Mouse (Mus musculus) spleen, adult 2 months (tissue): ENCODE measurements at regions not wholly inside any gene's neighbourhood (a gene's known extent, or its start where the extent isn't known, plus 50 kb on each side); places are given as distances from the start of the nearest gene placed in this dataset.

Experiments
- DNase-seq, 2 experiments: peaks; one replicate each; pipeline versions ENCODE4 v3.0.0 to v3.0.0-alpha.2; 2012 to 2021; ENCODE audit warnings: low spot score in 2 of 2, low read depth in 1 of 2
- H3K27ac ChIP-seq: fragments of 200-500 bp; 2 replicates; pipeline ENCODE4 v1.5.1; 2012; ENCODE audit warnings: low read length, inconsistent platforms; ENCODE audit not compliant: insufficient read depth
- H3K27me3 ChIP-seq: fragments of 200-500 bp; 2 replicates; pipeline ENCODE4 v1.6.1; 2012; ENCODE audit warnings: mild to moderate bottlenecking, moderate library complexity, low read length, inconsistent platforms; ENCODE audit not compliant: control insufficient read depth, insufficient read depth
- H3K36me3 ChIP-seq: fragments of 200-500 bp; 2 replicates; pipeline ENCODE4 v1.6.1; 2012; ENCODE audit warnings: mild to moderate bottlenecking, low read length, inconsistent platforms; ENCODE audit not compliant: control insufficient read depth, insufficient read depth
- H3K4me1 ChIP-seq: fragments of 200-500 bp; 2 replicates; pipeline ENCODE4 v1.6.1; 2011; ENCODE audit warnings: inconsistent platforms; ENCODE audit not compliant: control insufficient read depth, insufficient read depth, insufficient read length
- H3K4me3 ChIP-seq: fragments of 200-500 bp; 2 replicates; pipeline ENCODE4 v1.5.1; 2011; ENCODE audit warnings: mild to moderate bottlenecking, inconsistent platforms; ENCODE audit not compliant: insufficient read depth, insufficient read length; ENCODE audit errors: extremely low read depth
- CTCF ChIP-seq: fragments of 200-500 bp; IDR thresholded peaks from 2 replicates; pipeline ENCODE4 v1.5.1; 2011; ENCODE audit warnings: mild to moderate bottlenecking, inconsistent platforms; ENCODE audit not compliant: insufficient read depth, insufficient read length, insufficient replicate concordance; ENCODE audit errors: extremely low read depth
- POLR2A ChIP-seq: fragments of 200-500 bp; IDR thresholded peaks from 2 replicates; pipeline ENCODE4 v1.6.1; 2011; ENCODE audit warnings: low read depth, low read length, inconsistent platforms
- WGBS: fragments of 180-500 bp; shearing (Covaris S2); methylation state at CpG from one replicate; pipeline ENCODE4 v1.1.7; 2018; 5-methylcytosine and 5-hydroxymethylcytosine counted together

DNA sequence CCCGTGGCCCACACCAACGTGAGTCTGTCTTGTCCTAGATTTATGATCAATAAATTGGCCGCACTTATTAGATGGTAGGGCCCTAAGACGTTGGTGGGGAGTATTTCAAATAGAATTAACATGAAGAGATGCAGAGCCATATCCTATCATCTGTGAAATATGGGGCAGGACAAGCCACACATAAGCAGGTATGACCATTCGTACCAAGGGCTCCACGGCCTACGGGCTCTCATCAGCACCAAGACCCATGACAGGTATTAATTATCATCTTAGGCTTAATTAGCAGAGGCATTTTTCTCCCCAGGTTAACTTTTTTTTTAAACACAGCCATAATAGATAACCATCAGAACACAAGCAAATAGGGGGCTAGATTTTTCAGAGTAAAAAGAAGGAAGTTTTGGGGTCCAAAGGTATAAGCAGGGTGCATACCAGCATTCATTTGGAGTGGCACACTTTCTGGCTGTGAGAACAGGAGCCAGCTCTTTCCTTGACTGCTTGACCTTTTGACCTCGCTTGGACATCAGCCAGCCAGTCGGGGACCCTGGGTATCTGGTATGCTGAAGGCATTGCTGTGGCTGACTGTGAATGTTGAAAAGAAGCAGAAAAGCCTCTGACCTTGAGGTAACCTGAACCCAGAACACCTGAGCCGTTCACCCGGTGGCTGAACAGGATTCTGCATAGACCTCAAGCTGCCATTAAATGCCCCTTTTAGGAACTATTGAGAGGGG is 185.8 kb downstream of the Snx10 start:
- WGBS = 75% methylated on average over 11 of the region's 11 CpGs
- TF ChIP-seq POLR2A (no peak), CTCF (no peak)
- Histone ChIP-seq H3K27me3 (no peaks in the 10 kb centered on the region), H3K27ac (no peak overlapping the region), H3K36me3 (no peaks in the 10 kb centered on the region), H3K4me3 (no peak overlapping the region), H3K4me1 (no peaks in the 10 kb centered on the region)
- no peak for DNase-seq

- H3K4me1 ChIP-seq = no peaks in the 10 kb centered on the region
- H3K4me3 ChIP-seq = no peak overlapping the region
- WGBS = 91% methylated on average over 5 of the region's 5 CpGs
- no peak for TF ChIP-seq CTCF
- TF ChIP-seq POLR2A = no peak
- no peaks in the 10 kb centered on the region for H3K27me3 ChIP-seq
- no peak overlapping the region for H3K27ac ChIP-seq
- H3K36me3 ChIP-seq = no peaks in the 10 kb centered on the region
- DNase-seq = no peak
These were observed 186.5 kb downstream of the Snx10 start for GRCm38 (mm10) chr6:51710153-51710552.

- Histone ChIP-seq H3K4me3 (no peak overlapping the region), H3K27ac (no peak overlapping the region), H3K27me3 (no peaks in the 10 kb centered on the region), H3K4me1 (no peaks in the 10 kb centered on the region), H3K36me3 (no peaks in the 10 kb centered on the region)
- 85% methylated on average over 15 of the region's 15 CpGs for WGBS
- TF ChIP-seq CTCF (no peak), POLR2A (no peak)
- DNase-seq = no peak
These were observed 187.4 kb downstream of the Snx10 start for GRCm38 (mm10) chr6:51710926-51711615.

- H3K36me3 ChIP-seq = no peaks in the 10 kb centered on the region
- no peak overlapping the region for H3K27ac ChIP-seq
These were observed 187.9 kb downstream of the Snx10 start for GRCm38 (mm10) chr6:51711616-51711970.

GRCm38 (mm10) chr6:51715158-51715840 is 191.6 kb downstream of the Snx10 start:
- Histone ChIP-seq H3K27me3 (no peaks in the 10 kb centered on the region), H3K4me3 (no peak overlapping the region), H3K27ac (no peak overlapping the region), H3K4me1 (no peaks in the 10 kb centered on the region), H3K36me3 (no peaks in the 10 kb centered on the region)
- WGBS = 69% methylated on average over 8 of the region's 8 CpGs
- TF ChIP-seq POLR2A (no peak), CTCF (no peak)
- no peak for DNase-seq

More at GRCm38 (mm10) chr6:51711616-51711970, 187.9 kb downstream of the Snx10 start:
- no peak for TF ChIP-seq POLR2A
- no peak for TF ChIP-seq CTCF
- no peaks in the 10 kb centered on the region for H3K27me3 ChIP-seq
- no peaks in the 10 kb centered on the region for H3K4me1 ChIP-seq
- DNase-seq = no peak
- no peak overlapping the region for H3K4me3 ChIP-seq
- WGBS = 89% methylated on average over 7 of the region's 7 CpGs

- 92% methylated on average over 7 of the region's 7 CpGs for WGBS
- DNase-seq = no peak
These were observed 193.7 kb downstream of the Snx10 start for GRCm38 (mm10) chr6:51717386-51717785.

GRCm38 (mm10) chr6:51720705-51721104 is 197.0 kb downstream of the Snx10 start:
- no peaks in the 10 kb centered on the region for H3K27me3 ChIP-seq
- DNase-seq = no peak
- 86% methylated on average over 7 of the region's 7 CpGs for WGBS
- H3K27ac ChIP-seq = no peak overlapping the region
- no peak overlapping the region for H3K4me3 ChIP-seq
- H3K4me1 ChIP-seq = no peaks in the 10 kb centered on the region
- TF ChIP-seq CTCF = no peak
- no peak for TF ChIP-seq POLR2A
- H3K36me3 ChIP-seq = no peaks in the 10 kb centered on the region

More at GRCm38 (mm10) chr6:51717386-51717785, 193.7 kb downstream of the Snx10 start:
- Histone ChIP-seq H3K4me1 (no peaks in the 10 kb centered on the region), H3K27me3 (no peaks in the 10 kb centered on the region), H3K27ac (no peak overlapping the region), H3K4me3 (no peak overlapping the region), H3K36me3 (no peaks in the 10 kb centered on the region)
- TF ChIP-seq POLR2A (no peak), CTCF (no peak)
